Mouse (Mus musculus) megakaryocyte-erythroid progenitor cell, adult 5-6 weeks (primary cell): ENCODE data around the gene Rab4a. TPM values are rescaled to one million over a fixed set of nuclear protein-coding genes. Genes with fewer than 3 reads are reported as not detected.
A peak's percentile ranks its signal among the peaks of the same experiment; 100 is the strongest.

Source experiments
- ATAC-seq: replicated peaks from 2 replicates; pipeline ENCODE4 v1.8.0; 2016; ENCODE audit warnings: mild to moderate bottlenecking, inconsistent platforms; ENCODE audit not compliant: severe bottlenecking, poor library complexity, low FRiP score, low TSS enrichment
- total RNA-seq, 2 experiments: library from RNA; stranded (forward) in 1 of 2; stranded (reverse) in 1 of 2; fragments of 200-1000, 215-1000 nt in 1 of 2; fragments of >200 nt in 1 of 2; fragmentation: Nextera tagmentation in 1 of 2; gene quantifications; 2 replicates each; pipeline ENCODE4 v1.2.3; 2014 to 2017

Gene Rab4a
- total RNA-seq, 2 experiments from 2014 or later = 42.7 to 84.1 TPM

DNA sequence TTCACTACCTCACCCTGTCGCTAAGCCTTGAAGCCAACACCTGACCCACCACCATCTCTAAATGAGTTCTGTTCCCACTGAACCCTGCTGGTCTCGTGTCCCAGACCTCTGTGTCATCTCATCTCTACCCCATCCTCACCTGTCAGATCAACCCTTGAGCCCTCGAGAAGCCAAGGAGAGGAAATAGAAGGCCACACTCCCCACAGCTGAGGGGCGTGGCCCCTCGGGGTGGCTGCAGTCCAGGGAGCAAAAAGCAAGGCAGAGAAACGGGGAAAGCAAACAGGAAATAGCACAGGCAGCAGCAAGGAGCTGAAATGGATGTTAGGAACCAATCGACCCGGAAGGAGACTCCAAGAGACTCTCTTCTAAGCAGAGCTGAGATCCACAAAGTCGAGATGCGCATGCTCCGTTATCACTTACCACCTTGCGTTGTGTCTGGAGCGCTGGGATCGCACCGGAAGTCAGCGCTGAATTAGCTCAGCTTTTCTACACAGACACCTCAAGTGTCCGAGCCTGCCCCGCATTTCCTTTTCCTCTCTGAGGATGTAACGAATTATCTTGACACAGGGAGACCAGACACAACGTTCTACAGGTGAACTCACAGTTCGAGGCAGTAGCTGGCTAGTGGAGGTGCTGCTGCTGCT is 18.4 kb upstream of the Rab4a start:
- peak; percentile 45 for ATAC-seq

DNA sequence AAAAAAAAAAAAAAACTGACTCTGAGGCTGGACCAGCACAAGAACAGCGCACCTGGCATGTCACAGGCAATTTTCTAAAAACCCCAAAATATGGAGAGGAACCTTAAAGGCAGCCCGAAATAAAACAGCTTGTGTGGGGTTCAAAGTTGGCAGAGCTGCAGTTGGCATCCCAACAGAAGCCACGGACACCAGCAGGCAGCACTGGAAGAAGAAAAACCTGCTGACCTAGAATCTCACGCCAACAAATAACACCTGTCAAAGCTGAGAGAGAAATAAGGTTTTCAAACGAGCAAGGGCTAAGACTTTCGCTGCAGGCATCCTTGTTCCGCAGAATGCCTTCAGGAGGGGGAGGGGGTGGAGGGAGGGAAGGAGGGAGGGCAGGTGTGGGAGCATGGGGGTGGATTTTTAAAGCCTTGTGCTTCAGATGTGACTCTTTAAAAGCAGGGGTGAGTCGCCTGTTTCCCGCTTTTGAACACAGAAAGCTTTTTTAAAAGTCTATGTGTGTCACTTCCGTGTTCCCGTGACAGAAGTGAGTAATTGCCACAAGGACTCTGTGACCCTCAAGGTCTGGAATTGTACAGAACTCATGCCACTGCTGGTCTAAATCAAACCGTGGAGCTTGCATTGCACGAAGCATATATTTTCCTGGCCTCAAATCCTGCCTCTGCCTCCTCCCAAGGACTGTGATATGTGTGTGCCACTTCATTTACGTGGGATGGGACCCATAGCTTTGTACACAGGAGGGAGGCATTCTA is 17.2 kb upstream of the Rab4a start:
- ATAC-seq = no peak

DNA sequence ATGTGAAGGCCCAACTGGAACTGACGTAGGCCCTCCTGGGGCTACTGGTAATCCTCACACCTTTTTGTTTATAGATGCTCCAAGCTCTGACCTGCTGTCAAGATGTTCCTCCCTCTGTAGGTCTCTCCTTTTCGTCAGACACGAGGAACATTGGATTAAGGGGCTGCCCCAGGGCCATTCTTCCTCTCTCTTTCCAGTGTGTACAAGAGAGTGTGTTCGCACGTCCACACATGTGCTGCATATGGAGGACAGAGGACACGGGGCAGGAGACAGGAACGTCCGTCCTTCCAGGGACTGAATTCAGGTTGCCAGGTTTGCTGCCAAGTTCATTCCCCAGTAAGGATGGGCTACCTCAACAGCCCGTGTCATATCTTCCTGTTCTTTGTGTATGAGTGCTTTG is 16.3 kb upstream of the Rab4a start:
- no peak for ATAC-seq

DNA sequence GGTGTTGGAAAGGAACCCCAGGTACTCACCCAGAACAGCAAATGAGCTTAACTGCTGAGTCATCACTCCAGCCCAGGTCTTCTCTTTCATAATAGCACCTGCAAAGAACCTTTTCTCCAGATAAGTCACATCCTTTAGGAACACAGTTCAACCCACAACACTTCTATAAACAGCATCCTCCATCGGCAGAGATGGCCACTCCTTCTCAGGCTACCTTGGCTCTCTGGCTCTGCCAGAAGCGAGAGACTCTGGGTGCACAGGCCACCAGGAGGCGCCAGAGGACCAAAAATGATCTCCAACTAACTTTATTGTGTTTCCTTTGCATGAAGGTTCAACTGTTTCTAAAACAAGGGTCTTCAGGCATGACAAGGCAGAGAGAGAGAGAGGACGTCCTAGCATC is 15.8 kb upstream of the Rab4a start:
- ATAC-seq = peak; percentile 69

DNA sequence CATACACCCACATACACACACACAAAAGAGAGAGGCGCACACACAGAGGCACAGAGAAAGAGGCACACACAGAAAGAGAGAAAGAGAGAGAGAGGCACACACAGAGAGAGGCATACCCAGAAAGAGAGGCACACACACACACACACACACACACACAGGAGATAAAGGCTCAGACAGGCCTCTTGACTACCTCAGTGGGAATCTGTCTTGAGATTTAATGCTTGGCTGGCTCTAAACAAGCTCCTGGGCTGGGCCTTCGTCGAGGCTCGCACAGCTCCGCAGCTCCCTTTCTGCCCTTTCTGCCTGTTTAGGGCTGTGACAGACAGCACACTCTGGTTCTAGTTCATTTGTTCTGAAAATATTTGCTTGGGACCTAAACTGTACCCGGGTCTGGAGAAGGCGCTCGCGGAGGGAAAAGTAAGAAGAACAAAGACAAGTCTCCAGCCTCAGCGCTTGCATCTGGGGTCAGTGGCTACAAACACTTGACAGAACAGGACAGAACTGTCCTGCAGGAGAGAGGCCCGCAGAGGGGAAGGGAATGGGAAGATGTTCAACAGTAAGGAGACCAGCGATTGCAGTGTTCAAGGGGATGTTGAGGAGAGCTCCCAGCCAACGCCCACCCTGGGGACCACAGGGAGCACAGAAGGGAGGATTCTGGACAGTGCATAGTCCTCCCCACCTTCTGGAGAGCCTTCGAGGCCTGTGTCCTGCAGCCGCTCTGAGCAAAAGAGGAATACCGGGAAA is 14.5 kb upstream of the Rab4a start:
- ATAC-seq = no peak

DNA sequence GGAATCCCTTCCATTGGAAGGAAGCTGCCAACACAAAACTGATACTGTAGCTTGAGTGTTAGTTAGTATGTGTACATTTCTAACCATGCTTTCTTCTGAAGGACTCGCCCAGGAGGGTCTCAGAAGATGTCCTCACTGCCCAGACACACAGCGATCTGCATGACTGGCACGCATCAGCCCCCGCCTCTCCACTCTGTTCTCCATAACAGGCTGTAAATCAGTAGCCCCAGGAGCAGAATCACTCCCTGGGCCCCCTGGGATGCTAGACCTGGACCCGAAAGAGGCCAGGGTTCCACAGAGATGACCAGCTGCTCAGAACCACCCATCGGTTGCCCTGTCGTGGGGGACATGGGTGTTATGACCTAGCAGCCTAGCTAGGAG is 13.9 kb upstream of the Rab4a start:
- ATAC-seq = no peak

DNA sequence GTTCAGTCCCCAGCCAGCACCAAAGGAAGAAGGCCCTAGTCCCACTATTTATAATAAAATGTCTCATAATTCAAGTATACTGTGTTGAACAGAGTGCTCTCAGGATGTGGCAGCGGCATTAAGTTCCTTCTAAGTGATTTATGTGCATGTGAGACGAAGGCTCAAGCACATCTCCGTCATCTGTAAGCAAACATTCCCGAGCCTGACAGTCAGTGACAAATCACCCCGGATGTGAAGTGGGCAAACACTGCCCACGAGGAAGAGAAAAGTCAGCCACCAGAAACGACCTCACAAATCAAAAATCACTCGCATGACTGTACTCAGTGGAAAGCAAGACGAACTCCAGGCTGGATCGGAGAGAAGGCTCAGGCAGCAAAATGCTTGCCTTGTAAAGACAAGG is 11.9 kb upstream of the Rab4a start:
- no peak for ATAC-seq

DNA sequence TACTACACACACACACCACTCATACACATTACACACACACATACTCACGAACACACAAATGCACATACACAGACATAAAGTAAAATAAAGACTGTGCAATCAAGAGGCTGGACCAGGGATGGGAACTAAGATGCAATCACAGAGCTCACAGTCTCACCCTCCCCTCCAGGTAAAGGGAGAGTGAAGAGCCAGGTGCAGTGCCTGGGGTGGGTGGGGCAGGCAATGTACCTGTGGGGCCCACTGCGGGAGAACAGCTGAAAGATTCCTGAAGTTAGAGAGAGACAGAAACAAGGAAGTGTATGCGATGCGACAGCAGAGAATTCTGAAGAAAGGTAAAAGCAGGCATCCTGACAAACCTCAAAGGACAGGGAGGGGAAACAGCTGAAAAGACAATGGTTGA is 11.0 kb upstream of the Rab4a start:
- ATAC-seq = no peak

DNA sequence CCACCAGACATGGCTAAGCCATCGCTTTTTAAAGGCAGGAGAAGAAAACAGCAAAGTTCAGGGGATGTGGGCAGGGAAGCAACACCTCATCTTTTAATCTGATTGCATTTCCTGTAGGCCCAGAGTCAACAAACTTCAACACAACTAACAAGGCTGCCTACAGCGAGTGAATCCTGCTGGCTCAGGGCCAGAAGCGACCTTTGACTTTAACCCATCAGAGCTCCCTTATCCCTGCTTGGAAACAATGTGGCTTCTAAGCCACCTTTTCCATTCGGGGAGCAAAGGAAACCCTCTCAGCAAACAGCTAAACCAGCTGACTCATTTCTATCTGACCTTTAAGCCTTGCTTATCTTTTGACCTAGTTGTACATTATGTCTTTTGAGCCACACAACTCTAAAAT is 9.0 kb upstream of the Rab4a start:
- no peak for ATAC-seq

DNA sequence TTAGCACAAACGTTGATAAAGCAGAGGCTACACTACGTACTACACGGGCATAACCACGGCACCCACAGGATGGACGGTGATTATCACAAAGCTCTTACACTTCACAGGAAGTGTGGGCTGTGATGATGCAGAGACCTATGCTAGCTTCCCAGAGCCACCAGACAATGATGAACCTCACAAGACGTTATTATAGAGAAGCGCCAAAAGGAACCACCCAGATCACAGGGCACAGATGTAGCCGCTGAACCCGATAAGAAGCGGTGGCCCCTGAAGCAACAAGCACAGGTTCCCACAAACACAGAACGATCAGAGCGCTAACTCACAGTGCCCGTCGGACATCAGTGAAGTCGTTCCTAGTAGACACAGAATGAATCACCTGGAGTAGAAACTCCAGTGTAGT is 7.9 kb upstream of the Rab4a start:
- peak; percentile 97 for ATAC-seq

DNA sequence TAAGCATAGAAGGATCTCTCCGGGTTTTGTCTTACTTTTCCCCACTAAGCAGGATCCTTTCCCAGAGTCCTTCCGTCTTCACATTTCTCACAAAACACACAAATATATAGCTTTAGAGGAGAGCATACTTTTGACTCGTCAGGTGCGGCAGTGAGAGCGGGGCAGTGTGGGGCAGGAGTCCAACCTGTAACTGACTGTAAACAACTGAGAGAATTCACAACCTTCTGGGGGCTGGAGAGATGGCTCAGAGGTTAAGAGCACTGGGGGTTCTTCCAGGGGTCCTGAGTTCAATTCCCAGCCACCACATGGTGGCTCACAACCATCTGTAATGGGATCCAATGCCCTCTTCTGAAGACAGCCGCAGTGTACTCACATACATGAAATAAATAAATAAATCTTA is 6.4 kb upstream of the Rab4a start:
- ATAC-seq = no peak

DNA sequence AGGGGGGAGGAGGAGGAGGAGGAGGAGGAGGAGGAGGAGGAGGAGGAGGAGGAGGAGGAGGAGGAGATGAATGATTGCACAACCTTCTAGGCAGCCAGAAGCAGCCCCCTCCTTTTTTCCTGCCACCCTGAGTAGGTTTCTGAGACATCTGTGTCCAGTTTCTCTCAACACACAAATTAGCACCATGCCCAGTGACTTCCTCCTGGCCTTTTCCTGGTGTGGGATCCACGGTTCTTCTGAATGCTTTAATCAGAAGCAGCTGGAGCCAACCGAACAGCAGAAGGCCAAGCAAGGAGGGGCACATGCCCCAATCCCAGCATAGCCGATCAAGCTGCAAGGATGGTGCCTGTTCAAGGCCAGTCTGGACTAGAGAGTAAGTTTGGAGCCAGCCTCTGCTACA is 5.9 kb upstream of the Rab4a start:
- ATAC-seq = no peak

DNA sequence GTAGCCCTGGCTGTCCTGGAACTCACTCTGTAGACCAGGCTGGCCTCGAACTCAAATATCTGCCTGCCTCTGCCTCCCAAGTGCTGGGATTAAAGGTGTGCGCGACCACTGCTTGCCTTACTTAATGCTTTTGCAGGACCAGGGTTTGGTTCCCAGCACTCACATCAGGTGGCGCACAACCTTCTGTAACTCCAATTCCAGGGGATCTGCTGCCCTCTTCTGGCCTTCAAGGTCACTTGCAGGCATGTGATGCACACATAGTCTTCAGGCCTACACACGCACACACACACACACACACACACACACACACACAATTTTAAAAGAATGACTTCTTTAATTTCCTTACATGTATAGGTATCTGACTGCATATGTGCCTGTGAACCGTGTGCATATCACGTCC is 4.9 kb upstream of the Rab4a start:
- no peak for ATAC-seq

DNA sequence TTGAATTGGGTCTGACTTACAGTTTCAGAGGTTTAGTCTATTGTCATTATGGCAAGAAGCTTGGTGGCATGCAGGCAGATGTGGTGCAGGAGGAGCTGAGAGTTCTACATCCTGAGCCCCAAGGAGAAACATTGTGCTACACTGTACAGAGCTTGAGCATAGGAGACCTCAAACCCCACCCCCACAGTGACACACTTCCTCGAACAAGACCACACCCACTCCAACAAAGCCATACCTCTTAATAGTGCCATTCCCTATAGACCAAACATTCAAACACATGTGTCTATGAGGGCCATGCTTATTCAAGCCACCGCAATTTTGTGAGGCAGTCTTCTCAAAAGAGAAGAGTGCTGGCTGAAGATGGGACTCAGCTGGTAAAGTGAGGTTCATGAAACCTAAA is 4.2 kb upstream of the Rab4a start:
- ATAC-seq = no peak

DNA sequence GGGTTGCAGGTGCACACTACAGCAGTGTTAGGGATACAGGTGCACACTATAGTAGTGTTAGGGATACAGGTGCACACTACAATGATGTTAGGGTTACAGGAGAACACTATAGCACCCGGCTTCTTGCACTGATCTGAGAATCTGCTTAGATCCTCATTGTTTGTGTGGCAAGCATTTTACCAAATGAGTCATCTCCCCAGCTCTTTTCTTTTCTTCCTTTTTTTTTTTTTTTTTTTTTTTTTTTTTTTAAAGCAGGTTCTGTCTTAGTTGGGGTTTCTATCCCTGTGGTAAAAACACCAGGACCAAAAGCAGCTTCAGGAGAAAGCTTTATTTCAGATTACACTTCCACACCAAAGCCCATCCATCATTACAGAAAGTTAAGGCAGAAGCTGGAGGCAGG is 2.1 kb upstream of the Rab4a start:
- no peak for ATAC-seq

DNA sequence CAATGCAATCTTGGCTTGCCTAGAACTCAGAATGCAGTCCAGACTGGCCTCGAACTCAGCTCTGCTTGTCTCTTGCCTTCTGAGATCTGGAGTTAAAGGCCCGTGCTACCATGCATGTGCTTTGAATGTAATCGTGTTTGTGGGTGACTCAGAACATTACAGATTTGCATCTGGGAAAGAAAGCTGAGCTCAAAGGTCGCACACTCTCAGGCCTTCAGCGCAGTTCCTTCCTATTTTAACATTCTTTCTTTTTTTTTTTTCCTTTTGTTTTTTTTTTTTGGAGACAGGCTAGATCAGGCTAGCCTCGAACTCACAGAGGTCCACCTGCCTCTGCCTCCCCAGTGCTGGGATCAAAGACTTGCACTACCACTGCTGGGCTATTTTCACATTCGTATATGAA is 1.2 kb upstream of the Rab4a start:
- no peak for ATAC-seq

DNA sequence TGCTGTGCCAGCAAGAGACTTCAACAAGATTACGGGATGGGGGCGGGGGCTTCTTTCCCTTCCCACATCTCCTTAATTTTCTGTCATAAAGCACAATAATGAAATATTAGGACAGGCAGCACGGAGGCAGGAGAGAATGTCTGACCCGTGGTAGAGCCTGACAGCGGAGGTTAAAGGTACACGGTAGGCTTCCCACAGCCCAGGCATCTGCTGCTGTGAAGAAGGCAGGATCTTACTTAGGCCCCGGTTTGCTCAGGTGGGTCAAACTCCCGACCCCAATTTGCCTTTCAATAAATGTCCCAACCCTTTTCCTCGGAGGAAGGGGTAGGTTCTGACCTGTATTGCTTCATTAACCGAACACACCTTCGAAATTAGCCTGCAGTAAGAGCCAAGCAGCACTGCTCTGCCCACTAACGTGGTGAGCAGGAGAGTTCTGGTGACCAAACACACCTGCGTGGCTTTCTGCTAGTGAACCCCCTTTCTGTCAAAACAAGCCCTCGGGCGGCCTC is 522 bp upstream of the Rab4a start:
- peak; percentile 5; the same call in 1 of the 2 replicates for ATAC-seq

DNA sequence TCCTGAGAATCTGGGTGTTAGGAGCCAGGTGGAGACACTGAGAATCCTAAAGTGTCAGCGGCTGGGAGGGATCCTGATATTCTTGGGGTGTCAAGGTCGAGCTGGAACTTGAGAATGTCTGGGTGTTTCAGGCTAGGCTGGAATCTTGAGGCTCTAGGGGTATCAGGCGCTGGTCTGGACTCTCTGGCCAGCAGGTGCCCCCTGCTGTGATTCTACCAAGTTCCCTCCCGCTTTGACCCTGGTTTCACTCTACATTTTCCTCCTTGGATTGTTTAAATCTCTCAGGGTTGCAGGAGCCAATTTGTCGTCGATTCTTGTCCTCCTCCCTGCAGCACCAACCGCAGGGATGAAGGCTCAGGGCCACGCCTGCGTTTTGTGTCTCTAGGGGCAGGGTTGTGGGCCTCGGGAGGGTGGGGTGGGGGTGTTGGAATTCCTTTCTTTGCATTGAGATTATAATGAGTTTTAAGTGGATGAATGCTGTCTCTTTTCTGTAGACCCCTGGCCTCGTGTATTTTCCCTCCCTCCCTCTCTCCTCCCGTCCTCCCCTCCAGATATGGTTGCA is 670 bp downstream of the Rab4a start:
- ATAC-seq = no peak

DNA sequence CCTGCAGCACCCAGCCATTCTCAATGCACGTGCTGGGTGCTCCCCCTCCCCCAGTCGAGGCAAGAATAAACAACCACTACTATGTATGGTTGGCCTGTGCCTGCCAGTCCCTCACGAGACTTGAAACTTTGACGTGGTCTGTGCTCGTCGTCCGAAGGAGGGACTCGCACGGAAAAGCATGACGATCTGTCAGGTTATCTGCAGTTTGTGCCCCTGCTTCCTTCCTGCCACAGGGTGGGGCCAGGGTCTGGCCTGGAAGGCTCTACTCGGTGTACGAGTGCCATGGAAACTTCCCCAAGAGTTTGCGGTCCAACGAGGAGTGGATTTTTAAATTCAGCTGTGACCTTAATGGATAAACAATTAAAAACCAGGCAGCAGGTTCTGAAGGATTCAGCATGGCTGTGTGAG is 1.2 kb downstream of the Rab4a start:
- ATAC-seq = peak; percentile 84

DNA sequence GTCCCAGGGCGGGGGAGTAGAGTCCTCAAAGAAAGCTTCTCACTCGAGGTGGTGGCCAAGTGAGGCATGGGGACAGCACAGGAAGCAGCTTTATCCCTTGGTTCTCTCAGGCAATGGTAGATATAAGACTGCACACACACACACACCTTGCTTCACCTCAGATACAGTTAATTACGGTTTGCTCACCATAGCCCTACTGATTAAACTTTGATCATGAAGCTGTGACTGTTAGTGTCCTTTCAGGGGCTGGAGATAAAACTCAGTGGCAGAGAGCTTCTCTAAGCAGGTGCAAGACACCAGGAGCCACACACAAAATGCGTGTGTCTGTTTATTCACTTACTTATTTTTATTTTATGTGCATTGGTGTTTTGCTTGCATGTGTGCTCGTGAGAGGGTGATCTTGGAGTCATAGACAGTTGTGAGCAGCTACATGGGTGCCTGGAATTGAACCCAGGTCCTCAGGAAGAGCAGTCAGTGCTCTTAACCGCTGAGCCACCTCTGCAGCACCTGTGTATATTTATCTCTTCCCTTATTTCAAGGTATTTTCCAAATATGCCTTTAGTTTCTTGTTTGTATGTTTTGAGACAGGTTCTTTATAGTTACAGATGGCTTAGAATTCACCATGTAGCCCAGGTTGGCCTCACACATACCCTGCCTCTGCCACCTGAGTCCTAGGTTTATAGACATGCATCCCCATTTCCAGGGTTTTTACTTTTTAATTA is 2.2 kb downstream of the Rab4a start:
- ATAC-seq = peak; percentile 45
